Mouse (Mus musculus): ENCODE data around the gene Paics.

Gene Paics

GRCm38 (mm10) chr5:77013171-77013570, 62.1 kb downstream of the Paics start:
- DNase-seq: no peak

DNA sequence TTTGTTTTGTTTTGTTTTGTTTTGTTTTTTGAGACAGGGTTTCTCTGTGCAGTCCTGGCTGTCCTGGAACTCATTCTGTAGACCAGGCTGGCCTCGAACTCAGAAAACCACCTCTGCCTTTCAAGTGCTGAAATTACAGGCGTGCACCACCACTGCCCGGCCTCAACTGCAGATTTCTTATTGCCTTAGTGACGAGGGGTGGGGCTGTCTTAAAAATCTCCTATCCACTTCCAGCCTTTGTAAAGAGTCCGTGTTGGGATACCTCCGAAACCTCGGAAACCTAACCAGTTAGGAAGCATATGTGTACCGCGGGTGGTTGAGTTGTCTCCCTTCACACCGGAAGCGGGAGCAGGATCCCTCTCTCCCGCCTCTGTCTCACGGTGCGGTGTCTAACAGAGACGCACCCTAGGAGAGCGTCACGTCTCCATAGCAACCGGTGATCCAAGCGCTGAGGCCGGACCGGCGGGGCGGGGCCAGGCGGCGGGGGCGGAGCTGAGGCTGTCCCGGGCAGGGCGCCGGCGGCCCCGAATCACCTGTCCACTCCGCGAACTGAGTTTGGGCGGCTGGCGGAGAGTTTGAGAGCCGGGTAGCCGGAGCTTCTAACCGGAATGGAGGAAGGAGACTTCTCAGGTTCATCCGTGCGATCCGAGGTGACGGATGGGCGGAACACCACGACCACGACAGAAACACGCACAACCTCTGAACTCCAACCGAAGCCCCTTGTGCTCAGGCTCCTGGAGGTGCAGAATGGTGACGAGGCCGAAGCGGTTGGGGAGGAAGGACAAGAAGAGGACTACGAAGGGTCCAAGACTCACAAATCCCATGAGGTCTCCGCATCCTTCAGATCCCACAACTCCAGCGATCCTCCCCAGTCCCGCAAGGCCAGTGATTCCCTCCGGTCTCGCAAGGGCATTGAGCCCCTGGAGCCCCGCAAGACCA, 64.7 kb downstream of the Paics start, which contains the start of gene Thegl:
Gene Thegl (plus strand): TSS at position 480 of the 939 bp plus-strand sequence.
- peak; percentile 92 for DNase-seq

Data from retina, postnatal 1 day (tissue).